Mouse (Mus musculus): ENCODE measurements around the gene Csrnp1. TPM values are rescaled to one million over a fixed set of nuclear protein-coding genes. Genes with fewer than 3 reads are reported as not detected.
A peak's percentile ranks its signal among the peaks of the same experiment; 100 is the strongest.

Gene Csrnp1
- total and polyA plus RNA-seq, 2 experiments from 2014 or later = 3.1 to 17.4 TPM

DNA sequence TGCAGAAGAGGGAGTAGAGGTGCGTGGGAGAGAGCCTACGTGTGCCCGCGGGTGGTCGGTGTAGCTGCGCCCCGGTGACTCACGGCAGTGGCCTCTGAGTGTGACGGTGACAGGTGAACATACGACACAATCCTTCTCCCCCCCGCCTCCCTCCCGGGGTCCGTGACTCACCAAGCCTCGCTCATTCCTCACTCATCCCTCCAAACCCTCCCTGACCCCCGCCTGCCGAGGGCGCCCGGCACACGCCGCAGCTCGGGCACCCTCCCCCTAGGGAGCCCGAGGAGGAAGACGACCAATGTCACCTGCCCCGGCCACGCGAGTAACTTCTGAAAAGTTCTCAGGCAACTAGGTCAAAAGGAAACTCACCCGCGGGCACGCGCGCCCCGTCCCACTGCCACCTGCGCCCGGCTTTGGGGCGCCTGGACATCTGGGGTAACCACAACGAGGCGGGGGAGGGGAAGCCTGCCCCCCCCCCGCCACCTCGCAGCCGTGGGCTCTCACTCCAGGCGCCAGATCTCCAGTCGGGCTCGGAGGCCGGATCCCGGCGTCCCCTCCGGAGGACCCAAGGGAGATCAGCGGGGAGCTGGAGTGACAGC is 1.4 kb downstream of the Csrnp1 start:
- no peak for TF ChIP-seq CTCF (IDR thresholded peaks at IDR 0.05; ENCODE audit: low read depth)
- Histone ChIP-seq H3K4me1 (ENCODE audit: insufficient read depth, low read length) (peaks cover 24% of the 10 kb centered on the region), H3K9me3 (ENCODE audit: low read length) (no peaks in the 10 kb centered on the region), H3K4me2 (ENCODE audit: low read depth, low read length) (peak overlapping the region; percentile 92), H3K4me3 (ENCODE audit: low read length) (peak overlapping the region; percentile 59), H3K9ac (replicated peaks; ENCODE audit: low read length) (peak overlapping the region; percentile 60), H3K36me3 (ENCODE audit: insufficient read depth, low read length) (no peaks in the 10 kb centered on the region), H3K27ac (peak overlapping the region; percentile 79), H3K27me3 (ENCODE audit: insufficient read depth, low read length) (no peaks in the 10 kb centered on the region)
- DNase-seq (ENCODE audit: low spot score) (peak; percentile 16), ATAC-seq (no peak)
- WGBS = under 1% methylated on average over 45 of the region's 48 CpGs

DNA sequence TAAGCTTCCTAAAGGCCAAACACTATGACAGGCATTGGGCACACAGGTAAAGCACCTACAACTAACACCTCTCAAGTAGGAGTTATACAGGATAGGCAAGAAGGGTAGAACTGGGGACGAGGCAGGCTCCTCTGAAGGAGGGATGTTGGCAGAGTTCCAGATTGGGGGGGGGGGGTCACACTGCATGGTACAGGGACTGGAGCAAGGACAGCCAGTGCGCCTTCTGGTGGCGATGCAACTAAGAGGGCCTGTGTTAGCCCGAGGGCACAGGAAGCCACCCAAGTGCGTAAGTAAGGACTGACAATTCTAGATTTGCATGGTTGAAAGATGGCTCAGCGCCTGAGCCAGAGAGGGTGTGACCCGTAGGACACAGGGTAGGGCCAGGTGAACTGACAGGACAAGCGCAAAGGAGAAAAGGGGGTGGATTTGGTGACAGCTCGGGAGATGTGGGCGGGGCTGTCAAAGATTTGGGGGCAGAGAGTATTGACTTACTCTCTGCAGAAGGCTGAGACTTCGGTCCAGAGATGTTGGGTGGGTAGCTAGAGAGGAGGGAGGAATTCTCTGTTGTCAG is 2.1 kb downstream of the Csrnp1 start:
- H3K4me2 ChIP-seq (ENCODE audit: low read depth, low read length) = peak overlapping the region; percentile 92
- peak; percentile 71 for DNase-seq (ENCODE audit: low spot score)
- H3K9ac ChIP-seq (replicated peaks; ENCODE audit: low read length) = peak overlapping the region; percentile 35; the same call in 1 of the 2 replicates
- peak; percentile 51 for ATAC-seq
- H3K4me3 ChIP-seq (ENCODE audit: low read length) = peak overlapping the region; percentile 59
- TF ChIP-seq CTCF (IDR thresholded peaks at IDR 0.05; ENCODE audit: low read depth) = peak; percentile 67
- no peaks in the 10 kb centered on the region for H3K36me3 ChIP-seq (ENCODE audit: insufficient read depth, low read length)
- WGBS = 5% methylated on average over 11 of the region's 11 CpGs
- peak overlapping the region; percentile 79; the same call in 1 of the 2 replicates for H3K27ac ChIP-seq
- no peaks in the 10 kb centered on the region for H3K9me3 ChIP-seq (ENCODE audit: low read length)
- H3K4me1 ChIP-seq (ENCODE audit: insufficient read depth, low read length) = peaks cover 27% of the 10 kb centered on the region
- H3K27me3 ChIP-seq (ENCODE audit: insufficient read depth, low read length) = no peaks in the 10 kb centered on the region

DNA sequence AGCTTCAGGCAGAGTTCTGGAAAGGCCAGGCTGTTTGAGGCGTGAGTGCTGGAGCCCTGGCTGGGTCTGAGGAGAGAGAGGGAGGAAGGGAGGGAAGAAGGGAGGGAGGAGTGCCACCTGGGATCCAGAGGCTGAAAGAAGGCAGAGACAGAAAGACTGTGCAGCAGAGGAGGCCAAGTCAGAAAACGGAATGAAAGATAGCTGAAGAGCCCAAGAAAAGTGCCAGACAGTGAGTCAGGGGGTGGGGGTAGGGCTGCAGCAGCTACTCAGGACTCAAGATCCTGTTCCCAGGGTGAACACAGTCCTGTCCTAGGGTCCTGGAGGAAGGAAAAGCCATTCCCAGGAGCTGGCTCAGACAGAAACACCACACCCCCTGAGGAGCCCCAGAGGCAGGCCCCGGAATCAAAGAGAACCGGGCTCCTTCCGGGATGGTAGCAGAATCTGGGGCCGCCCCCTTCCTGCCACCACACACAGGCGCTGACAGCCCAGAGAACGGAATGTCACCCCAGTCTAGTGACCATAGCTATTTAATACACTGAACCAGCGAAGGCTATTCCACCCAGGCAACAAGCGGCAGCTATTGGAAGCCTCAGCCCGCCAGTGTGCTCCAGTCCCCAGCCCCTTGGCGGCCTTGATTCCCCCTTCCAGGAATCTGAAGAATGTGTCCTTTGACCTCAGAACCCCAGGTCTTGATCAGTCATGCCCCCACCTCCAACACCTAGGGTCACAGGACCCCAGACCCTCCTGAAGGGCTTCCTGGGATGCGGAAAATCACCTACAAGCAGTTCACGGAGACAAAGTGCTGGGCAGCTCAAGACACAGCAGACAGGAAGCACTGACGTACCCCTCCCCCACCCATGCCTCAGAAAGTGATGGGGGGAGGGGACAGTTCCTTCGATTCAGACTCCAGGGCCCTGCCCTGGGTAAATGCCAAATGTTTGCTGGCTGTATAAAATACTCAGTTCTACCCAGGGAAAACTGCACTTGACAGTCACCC is 3.0 kb downstream of the Csrnp1 start:
- Histone ChIP-seq H3K9ac (replicated peaks; ENCODE audit: low read length) (peak overlapping the region; percentile 35), H3K27me3 (ENCODE audit: insufficient read depth, low read length) (no peaks in the 10 kb centered on the region), H3K4me2 (ENCODE audit: low read depth, low read length) (peak overlapping the region; percentile 92), H3K4me3 (ENCODE audit: low read length) (peak overlapping the region; percentile 59), H3K4me1 (ENCODE audit: insufficient read depth, low read length) (peaks cover 27% of the 10 kb centered on the region), H3K9me3 (ENCODE audit: low read length) (no peaks in the 10 kb centered on the region), H3K27ac (peak overlapping the region; percentile 79), H3K36me3 (ENCODE audit: insufficient read depth, low read length) (no peaks in the 10 kb centered on the region)
- WGBS = 6% methylated on average over 16 of the region's 16 CpGs
- no peak for TF ChIP-seq CTCF (IDR thresholded peaks at IDR 0.05; ENCODE audit: low read depth)
- peak; percentile 60 for DNase-seq (ENCODE audit: low spot score)
- ATAC-seq = peak; percentile 44

DNA sequence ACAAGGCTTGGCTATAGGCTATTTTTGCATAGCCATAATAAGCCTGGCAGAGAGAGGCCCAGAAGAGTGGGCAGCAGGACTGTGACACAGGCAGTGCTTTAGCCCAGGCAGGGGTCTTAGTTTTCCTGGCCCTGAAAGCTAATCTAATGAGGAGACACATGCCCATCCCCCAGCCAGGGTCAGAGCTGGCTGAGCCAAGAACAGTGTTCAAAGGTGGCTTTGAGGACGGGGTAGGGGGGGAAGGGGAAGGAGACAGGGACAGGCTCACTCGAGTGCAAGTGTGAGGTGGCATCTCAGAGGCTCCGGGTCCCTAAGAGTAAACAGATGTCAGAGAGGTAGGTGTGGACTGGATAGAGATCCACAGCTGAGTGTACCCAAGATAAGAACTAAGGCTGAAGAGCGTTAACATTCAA is 3.7 kb downstream of the Csrnp1 start:
- 10% methylated on average over 4 of the region's 4 CpGs for WGBS
- 0 out of 2 replicates have a peak overlapping the region, but pooled peaks have one; percentile 59 for H3K4me3 ChIP-seq (ENCODE audit: low read length)
- H3K27me3 ChIP-seq (ENCODE audit: insufficient read depth, low read length) = no peaks in the 10 kb centered on the region
- H3K4me1 ChIP-seq (ENCODE audit: insufficient read depth, low read length) = peaks cover 27% of the 10 kb centered on the region
- DNase-seq (ENCODE audit: low spot score) (no peak), ATAC-seq (no peak)
- no peaks in the 10 kb centered on the region for H3K36me3 ChIP-seq (ENCODE audit: insufficient read depth, low read length)
- peak overlapping the region; percentile 92 for H3K4me2 ChIP-seq (ENCODE audit: low read depth, low read length)
- H3K9me3 ChIP-seq (ENCODE audit: low read length) = no peaks in the 10 kb centered on the region
- peak overlapping the region; percentile 79 for H3K27ac ChIP-seq
- TF ChIP-seq CTCF (IDR thresholded peaks at IDR 0.05; ENCODE audit: low read depth) = no peak
- no peak overlapping the region; the same call in 1 of the 2 replicates for H3K9ac ChIP-seq (replicated peaks; ENCODE audit: low read length)

DNA sequence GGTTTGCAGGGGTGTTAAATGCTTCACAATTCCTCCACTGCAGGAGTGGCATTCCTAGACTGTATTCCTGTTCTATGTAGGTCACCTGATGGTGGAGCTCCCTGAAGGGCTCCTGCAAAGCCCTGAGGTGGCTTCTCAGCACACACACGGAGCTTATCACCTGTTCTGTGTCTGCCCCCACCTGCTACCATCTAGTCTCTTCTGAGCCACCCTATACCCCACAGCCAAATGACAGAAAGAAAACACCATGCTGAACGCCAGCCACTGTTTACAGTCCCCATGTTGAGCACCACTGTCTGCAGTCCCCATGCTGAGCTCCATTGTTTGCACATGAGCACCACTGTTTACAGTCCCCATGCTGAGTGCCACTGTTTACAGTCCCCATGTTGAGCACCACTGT is 4.7 kb downstream of the Csrnp1 start:
- H3K9ac ChIP-seq (replicated peaks; ENCODE audit: low read length) = no peak overlapping the region
- ATAC-seq (no peak), DNase-seq (ENCODE audit: low spot score) (no peak)
- no peak for TF ChIP-seq CTCF (IDR thresholded peaks at IDR 0.05; ENCODE audit: low read depth)
- H3K4me3 ChIP-seq (ENCODE audit: low read length) = no peak overlapping the region
- H3K4me1 ChIP-seq (ENCODE audit: insufficient read depth, low read length) = peaks cover 27% of the 10 kb centered on the region
- H3K27ac ChIP-seq = no peak overlapping the region
- no peaks in the 10 kb centered on the region for H3K36me3 ChIP-seq (ENCODE audit: insufficient read depth, low read length)
- no peaks in the 10 kb centered on the region for H3K27me3 ChIP-seq (ENCODE audit: insufficient read depth, low read length)
- WGBS = 48% methylated on average over 2 of the region's 2 CpGs
- no peak overlapping the region for H3K4me2 ChIP-seq (ENCODE audit: low read depth, low read length)
- no peaks in the 10 kb centered on the region for H3K9me3 ChIP-seq (ENCODE audit: low read length)

DNA sequence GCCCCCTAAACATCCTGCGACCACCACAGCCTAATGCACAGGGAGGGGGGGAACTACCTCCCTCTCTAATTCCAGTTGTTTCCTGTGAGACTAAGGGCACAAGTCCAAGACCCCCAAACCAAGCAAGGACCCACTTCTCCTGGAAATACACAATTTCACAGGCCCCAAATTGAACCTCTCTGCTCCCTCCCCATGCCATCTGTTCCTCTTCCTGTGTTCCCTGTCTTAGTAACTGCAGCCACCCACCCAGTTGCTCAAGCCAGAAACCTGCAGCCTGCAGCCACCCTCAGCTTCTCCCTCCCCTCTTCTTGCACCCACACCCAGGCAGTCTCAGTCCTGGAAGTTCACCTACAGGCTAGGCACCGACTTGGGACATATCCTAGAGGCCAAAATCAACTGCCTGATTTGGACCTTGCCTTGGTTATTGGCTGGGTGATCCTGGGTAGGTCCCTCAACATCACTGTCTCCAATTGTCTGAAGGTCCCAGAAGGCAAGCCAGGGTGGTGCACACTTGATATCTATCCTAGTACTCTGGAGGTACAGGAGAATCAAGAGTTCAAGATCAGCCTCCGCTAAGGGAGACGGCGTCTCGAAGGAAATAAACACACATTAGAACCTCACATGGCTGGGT is 5.5 kb downstream of the Csrnp1 start:
- DNase-seq (ENCODE audit: low spot score) (no peak), ATAC-seq (no peak)
- H3K9me3 ChIP-seq (ENCODE audit: low read length) = no peaks in the 10 kb centered on the region
- no peaks in the 10 kb centered on the region for H3K36me3 ChIP-seq (ENCODE audit: insufficient read depth, low read length)
- no peak overlapping the region for H3K4me2 ChIP-seq (ENCODE audit: low read depth, low read length)
- WGBS = 85% methylated on average over 6 of the region's 6 CpGs
- TF ChIP-seq CTCF (IDR thresholded peaks at IDR 0.05; ENCODE audit: low read depth) = no peak
- H3K27me3 ChIP-seq (ENCODE audit: insufficient read depth, low read length) = no peaks in the 10 kb centered on the region
- H3K9ac ChIP-seq (replicated peaks; ENCODE audit: low read length) = no peak overlapping the region
- H3K4me3 ChIP-seq (ENCODE audit: low read length) = no peak overlapping the region
- H3K27ac ChIP-seq = no peak overlapping the region
- H3K4me1 ChIP-seq (ENCODE audit: insufficient read depth, low read length) = peaks cover 27% of the 10 kb centered on the region

Data from hindbrain, postnatal 0 days (tissue).